In genomic region chr10:93939676-93940075, GRCm38 (mm10) we compare ENCODE assay signal across 22 mouse cellular contexts.
"Had no signal": no experiment of that assay in that cellular context is flagged by ENCODE, and none has a peak within 500 bp of the region (broad histone marks: within the 10 kb centered on the region; RNA-seq: fewer than 3 reads in every experiment).

No protein-coding gene starts in this region.

- H3K36me3 ChIP-seq: limb, embryonic 13.5 days; liver, embryonic 12.5 days; liver, embryonic 15.5 days; lung, embryonic 15.5 days; midbrain, embryonic 15.5 days; neural tube, embryonic 13.5 days; stomach, embryonic 15.5 days had no signal

- H3K27me3 ChIP-seq: limb, embryonic 13.5 days; liver, embryonic 15.5 days; lung, embryonic 15.5 days; midbrain, embryonic 15.5 days; neural tube, embryonic 13.5 days; stomach, embryonic 15.5 days had no signal

- H3K4me1 ChIP-seq: liver, embryonic 12.5 days; liver, embryonic 15.5 days; lung, embryonic 15.5 days; megakaryocyte, embryonic 14.5 days; midbrain, embryonic 15.5 days had no signal

- H3K27ac ChIP-seq: kidney, postnatal 0 days; limb, embryonic 13.5 days; liver, embryonic 12.5 days; liver, embryonic 15.5 days; lung, embryonic 15.5 days; midbrain, embryonic 15.5 days; neural tube, embryonic 13.5 days; stomach, embryonic 15.5 days had no signal

- H3K9me3 ChIP-seq: limb, embryonic 13.5 days; liver, embryonic 12.5 days; liver, embryonic 15.5 days; lung, embryonic 15.5 days; megakaryocyte, embryonic 14.5 days; midbrain, embryonic 15.5 days; neural tube, embryonic 13.5 days; stomach, embryonic 15.5 days had no signal

- H3K4me3 ChIP-seq: limb, embryonic 13.5 days; liver, embryonic 12.5 days; liver, embryonic 15.5 days; lung, embryonic 15.5 days; megakaryocyte, embryonic 14.5 days; midbrain, embryonic 15.5 days; neural tube, embryonic 13.5 days; stomach, embryonic 15.5 days had no signal

- H3K9ac ChIP-seq: limb, embryonic 13.5 days; liver, embryonic 12.5 days; liver, embryonic 15.5 days; lung, embryonic 15.5 days; midbrain, embryonic 15.5 days; neural tube, embryonic 13.5 days; stomach, embryonic 15.5 days had no signal

- DNase-seq: kidney, adult 2 months; kidney, postnatal 25 days; liver; lung, adult 18-20 months; lung, postnatal 10 days; lung, postnatal 36 days; right cerebral cortex, adult 18-20 months; right cerebral cortex, postnatal 25 days; spleen, adult 18-20 months; thymus, postnatal 14 days; thymus, postnatal 4 days had no signal

- ATAC-seq: intestine, postnatal 0 days; liver, embryonic 12.5 days; midbrain, embryonic 15.5 days had no signal

- H3K4me2 ChIP-seq: limb, embryonic 13.5 days; liver, embryonic 12.5 days; liver, embryonic 15.5 days; lung, embryonic 15.5 days; midbrain, embryonic 11.5 days; midbrain, embryonic 15.5 days; neural tube, embryonic 13.5 days; stomach, embryonic 15.5 days had no signal
